Mouse (Mus musculus) embryonic facial prominence, embryonic 12.5 days (tissue): ENCODE data around the gene Setd6. TPM values are rescaled to one million over a fixed set of nuclear protein-coding genes. Genes with fewer than 3 reads are reported as not detected.

Experiments used
- ATAC-seq: fragments of 200-750 bp; cut with Nextera tagmentation; 2 replicates; pipeline ENCODE4 v1.8.0; 2017; ENCODE audit not compliant: insufficient number of reproducible peaks, insufficient read depth, low FRiP score, low TSS enrichment
- H3K27ac ChIP-seq: fragments of 300-500 bp; sonication (generic); 2 replicates; pipeline ENCODE4 v1.5.1; 2016; ENCODE audit warnings: mild to moderate bottlenecking
- H3K27me3 ChIP-seq: fragments of 300-500 bp; sonication (generic); 2 replicates; pipeline ENCODE4 v1.6.1; 2016; ENCODE audit warnings: mild to moderate bottlenecking, moderate library complexity
- H3K36me3 ChIP-seq: fragments of 300-500 bp; sonication (generic); 2 replicates; pipeline ENCODE4 v1.6.1; 2016; ENCODE audit warnings: mild to moderate bottlenecking
- H3K4me1 ChIP-seq: fragments of 300-500 bp; sonication (generic); 2 replicates; pipeline ENCODE4 v1.6.1; 2016
- H3K4me2 ChIP-seq: fragments of 300-500 bp; sonication (generic); replicated peaks from 2 replicates; pipeline ENCODE4 v1.6.1; 2016; ENCODE audit warnings: mild to moderate bottlenecking, moderate library complexity
- H3K4me3 ChIP-seq: fragments of 300-500 bp; sonication (generic); 2 replicates; pipeline ENCODE4 v1.5.1; 2016; ENCODE audit warnings: mild to moderate bottlenecking
- H3K9ac ChIP-seq: fragments of 300-500 bp; sonication (generic); 2 replicates; pipeline ENCODE4 v1.6.1; 2016; ENCODE audit warnings: mild to moderate bottlenecking, moderate library complexity
- H3K9me3 ChIP-seq: fragments of 300-500 bp; sonication (generic); 2 replicates; pipeline ENCODE4 v1.6.1; 2016; ENCODE audit warnings: mild to moderate bottlenecking, moderate library complexity
- WGBS: fragments of 180-500 bp; shearing (Covaris S2); methylation state at CpG from one replicate; pipeline ENCODE4 v1.1.7; 2016; 5-methylcytosine and 5-hydroxymethylcytosine counted together
- polyA plus RNA-seq: library from polyadenylated mRNA; unstranded; fragments of >200 nt; fragmentation: Nextera tagmentation; extraction: Ambion mirVana; gene quantifications from 2 replicates; pipeline ENCODE4 v1.2.1, GENCODE M21; 2016

The Setd6 gene
- polyA plus RNA-seq, 1 experiment from 2014 or later: 21.4 TPM

- H3K9ac ChIP-seq: no peak overlapping the region
- no peak overlapping the region for H3K4me3 ChIP-seq
These were observed 19.0 kb upstream of the Setd6 start for GRCm38 (mm10) chr8:95696661-95697060.

GRCm38 (mm10) chr8:95697128-95697527, 18.6 kb upstream of the Setd6 start:
- Histone ChIP-seq H3K4me3 (no peak overlapping the region), H3K27ac (no peak overlapping the region), H3K27me3 (peaks cover 29% of the 10 kb centered on the region), H3K9me3 (no peaks in the 10 kb centered on the region), H3K4me2 (peak overlapping the region; percentile 31), H3K36me3 (no peaks in the 10 kb centered on the region), H3K4me1 (peaks cover under 1% of the 10 kb centered on the region; the same call in 1 of the 2 replicates), H3K9ac (no peak overlapping the region)
- WGBS: 1% methylated on average over 11 of the region's 11 CpGs
- ATAC-seq: no peak

More at GRCm38 (mm10) chr8:95696661-95697060, 19.0 kb upstream of the Setd6 start:
- H3K27ac ChIP-seq: no peak overlapping the region
- peak overlapping the region; percentile 31 for H3K4me2 ChIP-seq
- H3K27me3 ChIP-seq: peaks cover 29% of the 10 kb centered on the region
- no peaks in the 10 kb centered on the region for H3K36me3 ChIP-seq
- no peak for ATAC-seq
- no peaks in the 10 kb centered on the region for H3K9me3 ChIP-seq
- H3K4me1 ChIP-seq: no peaks in the 10 kb centered on the region
- 58% methylated on average over 8 of the region's 8 CpGs for WGBS

GRCm38 (mm10) chr8:95698179-95698578, 17.5 kb upstream of the Setd6 start:
- ATAC-seq: no peak
- no peaks in the 10 kb centered on the region for H3K9me3 ChIP-seq
- no peak overlapping the region for H3K27ac ChIP-seq
- H3K36me3 ChIP-seq: no peaks in the 10 kb centered on the region
- H3K27me3 ChIP-seq: peaks cover 29% of the 10 kb centered on the region
- H3K4me3 ChIP-seq: no peak overlapping the region
- no peak overlapping the region for H3K9ac ChIP-seq
- peaks cover 4% of the 10 kb centered on the region; the same call in 1 of the 2 replicates for H3K4me1 ChIP-seq
- 34% methylated on average over 6 of the region's 6 CpGs for WGBS
- no peak overlapping the region for H3K4me2 ChIP-seq

- Histone ChIP-seq H3K4me1 (peaks cover 17% of the 10 kb centered on the region; the same call in 1 of the 2 replicates), H3K36me3 (no peaks in the 10 kb centered on the region), H3K27ac (no peak overlapping the region), H3K9me3 (no peaks in the 10 kb centered on the region), H3K27me3 (peaks cover 13% of the 10 kb centered on the region), H3K9ac (no peak overlapping the region), H3K4me3 (no peak overlapping the region), H3K4me2 (no peak overlapping the region)
- 70% methylated on average over 9 of the region's 9 CpGs for WGBS
- ATAC-seq: no peak
These were observed 15.4 kb upstream of the Setd6 start for GRCm38 (mm10) chr8:95700282-95700681.

GRCm38 (mm10) chr8:95701809-95702208, 13.9 kb upstream of the Setd6 start:
- WGBS: 70% methylated on average over 4 of the region's 4 CpGs
- Histone ChIP-seq H3K9me3 (no peaks in the 10 kb centered on the region), H3K4me2 (peak overlapping the region; percentile 97; the same call in 1 of the 2 replicates), H3K4me1 (peaks cover 17% of the 10 kb centered on the region; the same call in 1 of the 2 replicates), H3K9ac (no peak overlapping the region), H3K36me3 (no peaks in the 10 kb centered on the region), H3K27me3 (0 out of 2 replicates have a peak, but pooled peaks cover 5% of the 10 kb centered on the region), H3K27ac (no peak overlapping the region), H3K4me3 (no peak overlapping the region)
- no peak for ATAC-seq

GRCm38 (mm10) chr8:95702480-95703446, 12.9 kb upstream of the Setd6 start:
- ATAC-seq: peak; percentile 89
- peaks cover 17% of the 10 kb centered on the region; the same call in 1 of the 2 replicates for H3K4me1 ChIP-seq
- peak overlapping the region; percentile 97 for H3K4me2 ChIP-seq
- H3K4me3 ChIP-seq: peak overlapping the region; percentile 64
- H3K9ac ChIP-seq: peak overlapping the region; percentile 65
- no peaks in the 10 kb centered on the region for H3K9me3 ChIP-seq
- H3K27me3 ChIP-seq: 0 out of 2 replicates have a peak, but pooled peaks cover 5% of the 10 kb centered on the region
- H3K27ac ChIP-seq: no peak overlapping the region
- H3K36me3 ChIP-seq: no peaks in the 10 kb centered on the region; the same call in 1 of the 2 replicates
- 3% methylated on average over 34 of the region's 34 CpGs for WGBS

GRCm38 (mm10) chr8:95703461-95704260, 12.0 kb upstream of the Setd6 start:
- Histone ChIP-seq H3K9ac (peak overlapping the region; percentile 65), H3K27ac (no peak overlapping the region), H3K4me3 (peak overlapping the region; percentile 64), H3K4me1 (peaks cover 17% of the 10 kb centered on the region; the same call in 1 of the 2 replicates), H3K4me2 (peak overlapping the region; percentile 97), H3K36me3 (no peaks in the 10 kb centered on the region; the same call in 1 of the 2 replicates), H3K27me3 (0 out of 2 replicates have a peak, but pooled peaks cover 5% of the 10 kb centered on the region), H3K9me3 (no peaks in the 10 kb centered on the region)
- no peak for ATAC-seq
- WGBS: 2% methylated on average over 15 of the region's 15 CpGs

- no peak for ATAC-seq
- Histone ChIP-seq H3K36me3 (no peaks in the 10 kb centered on the region; the same call in 1 of the 2 replicates), H3K4me2 (peak overlapping the region; percentile 97; the same call in 1 of the 2 replicates), H3K9ac (no peak overlapping the region), H3K4me1 (peaks cover 17% of the 10 kb centered on the region; the same call in 1 of the 2 replicates), H3K9me3 (no peaks in the 10 kb centered on the region), H3K27ac (no peak overlapping the region), H3K4me3 (no peak overlapping the region), H3K27me3 (no peaks in the 10 kb centered on the region)
- WGBS: 91% methylated on average over 3 of the region's 3 CpGs
These were observed 11.1 kb upstream of the Setd6 start for GRCm38 (mm10) chr8:95704538-95704937.

- Histone ChIP-seq H3K4me3 (no peak overlapping the region), H3K4me2 (no peak overlapping the region), H3K9ac (no peak overlapping the region), H3K4me1 (no peaks in the 10 kb centered on the region), H3K27me3 (no peaks in the 10 kb centered on the region), H3K27ac (no peak overlapping the region), H3K9me3 (no peaks in the 10 kb centered on the region), H3K36me3 (no peaks in the 10 kb centered on the region; the same call in 1 of the 2 replicates)
- 80% methylated on average over 7 of the region's 7 CpGs for WGBS
- no peak for ATAC-seq
These were observed 6.1 kb upstream of the Setd6 start for GRCm38 (mm10) chr8:95709579-95709978.

- Histone ChIP-seq H3K27me3 (no peaks in the 10 kb centered on the region), H3K27ac (no peak overlapping the region), H3K4me3 (no peak overlapping the region), H3K36me3 (no peaks in the 10 kb centered on the region; the same call in 1 of the 2 replicates), H3K9me3 (no peaks in the 10 kb centered on the region), H3K9ac (no peak overlapping the region), H3K4me2 (no peak overlapping the region), H3K4me1 (peaks cover 4% of the 10 kb centered on the region; the same call in 1 of the 2 replicates)
- no peak for ATAC-seq
- 70% methylated on average over 3 of the region's 3 CpGs for WGBS
These were observed 4.7 kb upstream of the Setd6 start for GRCm38 (mm10) chr8:95711029-95711428.

GRCm38 (mm10) chr8:95712395-95712794, 3.3 kb upstream of the Setd6 start:
- no peak overlapping the region for H3K9ac ChIP-seq
- H3K4me1 ChIP-seq: peaks cover 15% of the 10 kb centered on the region
- 85% methylated on average over 9 of the region's 9 CpGs for WGBS
- H3K4me2 ChIP-seq: no peak overlapping the region
- H3K36me3 ChIP-seq: peaks cover 5% of the 10 kb centered on the region
- 0 out of 2 replicates have a peak overlapping the region, but pooled peaks have one; percentile 23 for H3K27ac ChIP-seq
- H3K9me3 ChIP-seq: no peaks in the 10 kb centered on the region
- no peak overlapping the region for H3K4me3 ChIP-seq
- ATAC-seq: no peak
- no peaks in the 10 kb centered on the region for H3K27me3 ChIP-seq
